Mouse (Mus musculus): ENCODE data around the gene Cacul1. TPM values are rescaled to one million over a fixed set of nuclear protein-coding genes. Genes with fewer than 3 reads are reported as not detected.

Gene Cacul1
- polyA plus RNA-seq, 1 experiment from 2014 or later = 30.9 TPM

GRCm38 (mm10) chr19:60598025-60598697 lies 17.3 kb upstream of the Cacul1 start:
- ATAC-seq (ENCODE audit: low FRiP score) = no peak
- no peak for DNase-seq (ENCODE audit: low spot score)
- H3K27me3 ChIP-seq (ENCODE audit: control insufficient read depth, insufficient read depth, low read length) = no peaks in the 10 kb centered on the region
- no peak overlapping the region for H3K4me2 ChIP-seq (replicated peaks; ENCODE audit: low read depth, low read length)
- H3K36me3 ChIP-seq (ENCODE audit: control insufficient read depth, insufficient read depth, low read length) = no peaks in the 10 kb centered on the region
- H3K4me3 ChIP-seq (ENCODE audit: low read depth, low read length) = no peak overlapping the region
- no peak overlapping the region for H3K27ac ChIP-seq (ENCODE audit: low read depth, low read length)
- no peaks in the 10 kb centered on the region for H3K9me3 ChIP-seq (ENCODE audit: control insufficient read depth, low read length)
- WGBS = 90% methylated on average over 8 of the region's 8 CpGs
- H3K9ac ChIP-seq (ENCODE audit: low read depth, low read length) = no peak overlapping the region
- H3K4me1 ChIP-seq (replicated peaks; ENCODE audit: control insufficient read depth, insufficient read depth, low read length) = no peaks in the 10 kb centered on the region

- WGBS = 92% methylated on average over 2 of the region's 2 CpGs
- H3K27me3 ChIP-seq (ENCODE audit: control insufficient read depth, insufficient read depth, low read length) = no peaks in the 10 kb centered on the region
- H3K36me3 ChIP-seq (ENCODE audit: control insufficient read depth, insufficient read depth, low read length) = no peaks in the 10 kb centered on the region
- no peak overlapping the region for H3K4me2 ChIP-seq (replicated peaks; ENCODE audit: low read depth, low read length)
- no peaks in the 10 kb centered on the region for H3K4me1 ChIP-seq (replicated peaks; ENCODE audit: control insufficient read depth, insufficient read depth, low read length)
- no peak overlapping the region for H3K27ac ChIP-seq (ENCODE audit: low read depth, low read length)
- no peak overlapping the region for H3K9ac ChIP-seq (ENCODE audit: low read depth, low read length)
- DNase-seq (ENCODE audit: low spot score) = no peak
- no peaks in the 10 kb centered on the region for H3K9me3 ChIP-seq (ENCODE audit: control insufficient read depth, low read length)
- no peak for ATAC-seq (ENCODE audit: low FRiP score)
- no peak overlapping the region for H3K4me3 ChIP-seq (ENCODE audit: low read depth, low read length)
Measured at GRCm38 (mm10) chr19:60589646-60590045, 8.8 kb upstream of the Cacul1 start.

- no peak overlapping the region for H3K27ac ChIP-seq (ENCODE audit: low read depth, low read length)
- no peak overlapping the region for H3K4me3 ChIP-seq (ENCODE audit: low read depth, low read length)
- no peaks in the 10 kb centered on the region for H3K27me3 ChIP-seq (ENCODE audit: control insufficient read depth, insufficient read depth, low read length)
- ATAC-seq (ENCODE audit: low FRiP score) = no peak
- H3K4me1 ChIP-seq (replicated peaks; ENCODE audit: control insufficient read depth, insufficient read depth, low read length) = no peaks in the 10 kb centered on the region
- no peak overlapping the region for H3K9ac ChIP-seq (ENCODE audit: low read depth, low read length)
- no peaks in the 10 kb centered on the region for H3K9me3 ChIP-seq (ENCODE audit: control insufficient read depth, low read length)
- H3K4me2 ChIP-seq (replicated peaks; ENCODE audit: low read depth, low read length) = no peak overlapping the region
- no peaks in the 10 kb centered on the region for H3K36me3 ChIP-seq (ENCODE audit: control insufficient read depth, insufficient read depth, low read length)
- WGBS = 72% methylated on average over 5 of the region's 5 CpGs
- DNase-seq (ENCODE audit: low spot score) = no peak
Measured at GRCm38 (mm10) chr19:60586652-60587051, 5.8 kb upstream of the Cacul1 start.

GRCm38 (mm10) chr19:60583201-60583600 lies 2.4 kb upstream of the Cacul1 start:
- no peaks in the 10 kb centered on the region for H3K36me3 ChIP-seq (ENCODE audit: control insufficient read depth, insufficient read depth, low read length)
- 98% methylated on average over 2 of the region's 2 CpGs for WGBS
- no peaks in the 10 kb centered on the region for H3K27me3 ChIP-seq (ENCODE audit: control insufficient read depth, insufficient read depth, low read length)
- H3K4me2 ChIP-seq (replicated peaks; ENCODE audit: low read depth, low read length) = no peak overlapping the region
- H3K9me3 ChIP-seq (ENCODE audit: control insufficient read depth, low read length) = no peaks in the 10 kb centered on the region
- no peak for ATAC-seq (ENCODE audit: low FRiP score)
- no peak overlapping the region for H3K9ac ChIP-seq (ENCODE audit: low read depth, low read length)
- no peak overlapping the region for H3K27ac ChIP-seq (ENCODE audit: low read depth, low read length)
- DNase-seq (ENCODE audit: low spot score) = no peak
- H3K4me1 ChIP-seq (replicated peaks; ENCODE audit: control insufficient read depth, insufficient read depth, low read length) = no peaks in the 10 kb centered on the region
- H3K4me3 ChIP-seq (ENCODE audit: low read depth, low read length) = no peak overlapping the region

- WGBS = 40% methylated on average over 4 of the region's 4 CpGs
- peak overlapping the region; percentile 59; the same call in 1 of the 2 replicates for H3K27ac ChIP-seq (ENCODE audit: low read depth, low read length)
Measured at GRCm38 (mm10) chr19:60581377-60582290, 809 bp upstream of the Cacul1 start.

GRCm38 (mm10) chr19:60579771-60580581 lies 849 bp downstream of the Cacul1 start:
- DNase-seq (ENCODE audit: low spot score) = peak; percentile 66
- Histone ChIP-seq H3K4me3 (ENCODE audit: low read depth, low read length) (peak overlapping the region; percentile 98), H3K4me1 (replicated peaks; ENCODE audit: control insufficient read depth, insufficient read depth, low read length) (no peaks in the 10 kb centered on the region), H3K9me3 (ENCODE audit: control insufficient read depth, low read length) (no peaks in the 10 kb centered on the region), H3K36me3 (ENCODE audit: control insufficient read depth, insufficient read depth, low read length) (no peaks in the 10 kb centered on the region), H3K27ac (ENCODE audit: low read depth, low read length) (peak overlapping the region; percentile 92), H3K4me2 (replicated peaks; ENCODE audit: low read depth, low read length) (peak overlapping the region; percentile 35), H3K9ac (ENCODE audit: low read depth, low read length) (peak overlapping the region; percentile 91), H3K27me3 (ENCODE audit: control insufficient read depth, insufficient read depth, low read length) (no peaks in the 10 kb centered on the region)
- peak; percentile 69 for ATAC-seq (ENCODE audit: low FRiP score)
- 2% methylated on average over 26 of the region's 34 CpGs for WGBS

More at GRCm38 (mm10) chr19:60581377-60582290, 809 bp upstream of the Cacul1 start:
- no peaks in the 10 kb centered on the region for H3K27me3 ChIP-seq (ENCODE audit: control insufficient read depth, insufficient read depth, low read length)
- H3K4me1 ChIP-seq (replicated peaks; ENCODE audit: control insufficient read depth, insufficient read depth, low read length) = no peaks in the 10 kb centered on the region
- peak; percentile 72 for ATAC-seq (ENCODE audit: low FRiP score)
- H3K4me3 ChIP-seq (ENCODE audit: low read depth, low read length) = peak overlapping the region; percentile 98
- H3K4me2 ChIP-seq (replicated peaks; ENCODE audit: low read depth, low read length) = peak overlapping the region; percentile 35
- H3K9me3 ChIP-seq (ENCODE audit: control insufficient read depth, low read length) = no peaks in the 10 kb centered on the region
- DNase-seq (ENCODE audit: low spot score) = no peak
- no peaks in the 10 kb centered on the region for H3K36me3 ChIP-seq (ENCODE audit: control insufficient read depth, insufficient read depth, low read length)
- H3K9ac ChIP-seq (ENCODE audit: low read depth, low read length) = peak overlapping the region; percentile 46; the same call in 1 of the 2 replicates

GRCm38 (mm10) chr19:60576741-60577140 lies 4.1 kb downstream of the Cacul1 start:
- H3K9ac ChIP-seq (ENCODE audit: low read depth, low read length) = no peak overlapping the region

GRCm38 (mm10) chr19:60560497-60560896 lies 20.3 kb downstream of the Cacul1 start:
- H3K9ac ChIP-seq (ENCODE audit: low read depth, low read length) = no peak overlapping the region
- H3K4me3 ChIP-seq (ENCODE audit: low read depth, low read length) = no peak overlapping the region
- H3K4me1 ChIP-seq (replicated peaks; ENCODE audit: control insufficient read depth, insufficient read depth, low read length) = no peaks in the 10 kb centered on the region
- H3K27me3 ChIP-seq (ENCODE audit: control insufficient read depth, insufficient read depth, low read length) = no peaks in the 10 kb centered on the region
- no peak for DNase-seq (ENCODE audit: low spot score)
- no peak overlapping the region for H3K27ac ChIP-seq (ENCODE audit: low read depth, low read length)
- no peak overlapping the region for H3K4me2 ChIP-seq (replicated peaks; ENCODE audit: low read depth, low read length)
- no peak for ATAC-seq (ENCODE audit: low FRiP score)
- no peaks in the 10 kb centered on the region for H3K9me3 ChIP-seq (ENCODE audit: control insufficient read depth, low read length)
- no peaks in the 10 kb centered on the region for H3K36me3 ChIP-seq (ENCODE audit: control insufficient read depth, insufficient read depth, low read length)

More at GRCm38 (mm10) chr19:60576741-60577140, 4.1 kb downstream of the Cacul1 start:
- Histone ChIP-seq H3K4me2 (replicated peaks; ENCODE audit: low read depth, low read length) (no peak overlapping the region), H3K4me1 (replicated peaks; ENCODE audit: control insufficient read depth, insufficient read depth, low read length) (no peaks in the 10 kb centered on the region), H3K9me3 (ENCODE audit: control insufficient read depth, low read length) (no peaks in the 10 kb centered on the region), H3K4me3 (ENCODE audit: low read depth, low read length) (no peak overlapping the region), H3K27ac (ENCODE audit: low read depth, low read length) (no peak overlapping the region), H3K36me3 (ENCODE audit: control insufficient read depth, insufficient read depth, low read length) (no peaks in the 10 kb centered on the region), H3K27me3 (ENCODE audit: control insufficient read depth, insufficient read depth, low read length) (no peaks in the 10 kb centered on the region)
- 97% methylated on average over 1 of the region's 1 CpGs for WGBS
- DNase-seq (ENCODE audit: low spot score) = no peak
- ATAC-seq (ENCODE audit: low FRiP score) = no peak

Measured in hindbrain, embryonic 11.5 days (tissue).